Mouse (Mus musculus): ENCODE measurements at regions not wholly inside any gene's neighbourhood (a gene's known extent, or its start where the extent isn't known, plus 50 kb on each side); places are given as distances from the start of the nearest gene placed in this dataset.

DNA sequence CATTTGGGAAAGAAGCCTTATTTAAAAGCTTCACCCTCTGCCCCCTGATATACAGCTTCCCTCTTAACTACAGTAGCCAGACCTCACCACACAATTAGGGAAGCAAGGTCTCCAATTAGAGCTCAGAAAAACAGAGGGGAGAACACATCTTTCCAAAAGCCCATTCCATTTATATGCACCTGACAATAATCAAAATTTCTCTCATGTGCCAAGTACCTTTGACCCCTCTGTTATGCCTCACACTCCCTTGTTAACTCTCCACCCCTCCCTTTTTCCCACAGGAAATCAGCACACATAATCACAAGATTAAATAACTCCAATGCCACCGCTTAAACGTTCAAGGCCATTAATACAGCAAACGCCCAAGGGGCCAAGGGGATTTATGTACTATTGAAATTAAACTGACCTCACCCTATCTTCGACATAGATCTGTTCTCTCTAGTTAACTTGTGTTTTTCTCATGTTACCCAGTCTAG, 300.7 kb downstream of the Mat2b start:
- no peak for TF ChIP-seq CTCF (IDR thresholded peaks at IDR 0.05)
- no peak for TF ChIP-seq POLR2A (IDR thresholded peaks at IDR 0.05; ENCODE audit: insufficient read depth, low read depth, low read length)
